Mouse (Mus musculus): ENCODE results near the gene Selenoh. TPM values are rescaled to one million over a fixed set of nuclear protein-coding genes. Genes with fewer than 3 reads are reported as not detected.
"Not testable (repeated sequence)": the region's sequence is repeated elsewhere in the genome, so short reads cannot be mapped to it uniquely, and the experiment has no call there.

Selenoh gene
- polyA plus RNA-seq, 1 experiment from 2014 or later, result 227 TPM

DNA sequence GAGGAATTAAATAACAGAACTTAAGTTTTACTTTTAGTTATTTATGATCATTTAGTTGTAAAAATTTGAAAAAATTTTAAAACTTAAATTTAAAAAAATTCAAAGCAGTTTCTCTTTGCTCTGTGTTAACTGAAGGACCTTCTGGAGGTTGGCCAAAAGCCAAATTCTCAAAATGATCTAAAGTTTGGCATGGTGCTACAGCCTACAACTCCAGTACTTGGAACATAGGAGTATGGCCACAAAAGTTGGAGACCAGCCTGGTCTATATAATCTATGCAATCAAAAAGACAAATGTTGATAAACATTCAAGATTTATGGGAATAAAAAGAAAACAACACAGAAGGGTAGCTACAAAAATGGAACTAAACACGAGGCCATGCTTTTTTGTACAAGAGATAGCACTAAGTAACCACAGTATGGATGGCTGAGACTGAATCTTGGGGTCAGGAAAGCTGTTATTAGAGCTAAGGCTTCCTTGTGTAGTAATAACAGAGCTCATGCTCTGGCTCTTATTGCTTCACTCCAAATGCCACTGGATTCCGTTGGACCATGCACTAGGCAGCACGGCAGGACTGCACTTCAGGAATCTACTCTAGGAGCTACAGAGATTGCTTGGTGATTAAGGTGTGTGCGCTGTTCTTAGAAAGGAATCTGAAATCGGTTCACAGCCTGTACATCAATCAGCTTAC lies 24.6 kb upstream of the Selenoh start:
- Histone ChIP-seq H3K4me3 (no peak overlapping the region), H3K4me1 (no peaks in the 10 kb centered on the region), H3K27ac (no peak overlapping the region), H3K9me3 (no peaks in the 10 kb centered on the region), H3K4me2 (no peak overlapping the region), H3K27me3 (no peaks in the 10 kb centered on the region), H3K9ac (no peak overlapping the region), H3K36me3 (peaks cover 63% of the 10 kb centered on the region)
- 87% methylated on average over 5 of the region's 5 CpGs for WGBS
- no peak for ATAC-seq (ENCODE audit: insufficient number of reproducible peaks, low FRiP score, low TSS enrichment, low read depth)

DNA sequence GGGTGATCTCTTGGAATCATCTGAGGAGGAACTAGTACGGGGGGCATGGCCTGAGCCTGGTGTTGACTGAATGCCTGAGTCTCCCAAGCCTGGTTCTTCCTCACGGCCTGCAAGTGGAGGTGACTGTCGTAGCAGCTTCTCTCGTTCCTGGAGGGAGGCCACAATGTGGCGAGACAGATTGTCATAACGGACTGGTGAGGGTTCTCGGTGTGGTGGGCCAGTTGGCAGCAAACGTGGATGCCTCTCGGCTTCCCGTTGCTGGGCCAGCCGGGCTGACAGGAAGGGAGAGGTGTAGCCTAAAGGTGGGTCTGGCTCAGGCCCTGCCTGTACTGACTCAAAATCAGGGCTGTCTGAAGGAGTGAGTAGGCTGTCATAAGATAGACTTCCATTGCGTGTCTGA lies 19.5 kb upstream of the Selenoh start:
- no peak overlapping the region for H3K4me2 ChIP-seq
- H3K9ac ChIP-seq, result no peak overlapping the region
- ATAC-seq (ENCODE audit: insufficient number of reproducible peaks, low FRiP score, low TSS enrichment, low read depth), result no peak
- 91% methylated on average over 12 of the region's 12 CpGs for WGBS
- H3K27me3 ChIP-seq, result no peaks in the 10 kb centered on the region
- peaks cover 87% of the 10 kb centered on the region for H3K36me3 ChIP-seq
- no peaks in the 10 kb centered on the region for H3K9me3 ChIP-seq
- no peak overlapping the region for H3K4me3 ChIP-seq
- H3K27ac ChIP-seq, result no peak overlapping the region; the same call in 1 of the 2 replicates
- H3K4me1 ChIP-seq, result no peaks in the 10 kb centered on the region

DNA sequence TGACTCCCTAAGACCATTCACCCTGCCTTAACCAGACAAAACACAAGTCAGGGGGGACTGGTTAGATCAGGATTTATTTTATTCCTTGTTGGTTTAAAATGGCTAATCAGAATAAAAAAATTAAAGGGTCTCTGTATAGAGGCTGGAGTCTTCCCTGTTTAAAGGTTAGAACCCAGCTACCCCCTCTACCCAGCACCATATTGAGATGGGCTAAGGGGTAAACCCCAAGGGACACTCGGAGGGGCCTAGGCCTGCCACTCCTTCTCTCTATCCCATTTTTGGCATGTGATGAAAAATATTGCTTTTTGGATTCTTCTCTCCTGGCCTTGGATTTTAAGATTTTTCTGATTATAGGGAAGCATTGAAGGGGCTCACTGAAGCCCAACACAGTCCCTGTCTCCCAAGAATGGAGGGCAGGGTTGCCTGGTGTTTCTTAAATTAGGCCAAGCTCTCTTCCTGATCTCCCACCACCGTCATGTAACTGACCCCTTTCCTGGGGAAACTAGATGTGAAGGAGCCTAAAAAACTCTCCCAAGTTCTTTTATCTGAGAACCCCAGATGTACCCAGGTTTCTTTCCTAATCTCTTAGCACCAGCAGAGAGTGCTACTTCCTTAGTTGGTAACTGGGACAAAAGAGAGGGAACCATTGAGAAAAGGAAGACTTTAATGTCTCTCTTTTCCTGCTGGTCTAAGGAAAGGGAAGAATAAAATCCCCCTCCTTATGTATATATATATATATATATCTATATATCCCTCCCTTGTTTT lies 17.7 kb upstream of the Selenoh start:
- 76% methylated on average over 2 of the region's 2 CpGs for WGBS
- Histone ChIP-seq H3K27ac (no peak overlapping the region), H3K27me3 (no peaks in the 10 kb centered on the region)

GRCm38 (mm10) chr2:84682605-84683183 lies 12.1 kb upstream of the Selenoh start:
- H3K9me3 ChIP-seq, result no peaks in the 10 kb centered on the region
- 81% methylated on average over 6 of the region's 6 CpGs for WGBS
- H3K36me3 ChIP-seq, result peaks cover 34% of the 10 kb centered on the region
- H3K27ac ChIP-seq, result no peak overlapping the region
- no peak for ATAC-seq (ENCODE audit: insufficient number of reproducible peaks, low FRiP score, low TSS enrichment, low read depth)
- H3K4me2 ChIP-seq, result no peak overlapping the region
- no peak overlapping the region for H3K9ac ChIP-seq
- no peak overlapping the region for H3K4me3 ChIP-seq
- peaks cover 8% of the 10 kb centered on the region for H3K4me1 ChIP-seq
- H3K27me3 ChIP-seq, result no peaks in the 10 kb centered on the region

More for the DNA sequence above, 17.7 kb upstream of the Selenoh start:
- no peak overlapping the region for H3K4me2 ChIP-seq
- no peak for ATAC-seq (ENCODE audit: insufficient number of reproducible peaks, low FRiP score, low TSS enrichment, low read depth)
- no peaks in the 10 kb centered on the region for H3K4me1 ChIP-seq
- no peak overlapping the region for H3K4me3 ChIP-seq
- no peak overlapping the region for H3K9ac ChIP-seq
- H3K36me3 ChIP-seq, result peaks cover 84% of the 10 kb centered on the region
- no peaks in the 10 kb centered on the region for H3K9me3 ChIP-seq

DNA sequence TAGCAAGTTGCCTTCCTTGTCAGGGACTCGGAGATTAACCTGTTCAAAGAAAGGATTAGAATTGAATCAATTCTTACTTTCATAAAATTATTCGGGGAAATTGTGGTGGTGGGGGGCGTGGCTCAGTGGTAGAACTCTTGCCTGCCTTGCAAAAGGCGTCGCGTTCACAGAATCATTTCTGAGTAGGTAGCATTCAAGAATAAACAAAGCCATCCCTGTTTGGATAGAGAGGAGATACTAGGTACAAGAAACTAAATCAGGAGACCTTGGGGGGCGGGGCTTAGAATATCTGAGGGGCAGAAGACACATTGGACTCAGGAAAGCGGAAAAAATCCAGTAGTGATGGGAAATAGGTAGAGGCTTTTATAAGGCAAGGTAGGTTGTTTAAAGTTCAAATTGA lies 8.4 kb upstream of the Selenoh start, which contains the start of gene Tmx2:
Gene Tmx2 (minus strand): TSS at position 125 of the 400 bp plus-strand sequence.
- H3K36me3 ChIP-seq, result peaks cover 22% of the 10 kb centered on the region
- no peak for ATAC-seq (ENCODE audit: insufficient number of reproducible peaks, low FRiP score, low TSS enrichment, low read depth)

DNA sequence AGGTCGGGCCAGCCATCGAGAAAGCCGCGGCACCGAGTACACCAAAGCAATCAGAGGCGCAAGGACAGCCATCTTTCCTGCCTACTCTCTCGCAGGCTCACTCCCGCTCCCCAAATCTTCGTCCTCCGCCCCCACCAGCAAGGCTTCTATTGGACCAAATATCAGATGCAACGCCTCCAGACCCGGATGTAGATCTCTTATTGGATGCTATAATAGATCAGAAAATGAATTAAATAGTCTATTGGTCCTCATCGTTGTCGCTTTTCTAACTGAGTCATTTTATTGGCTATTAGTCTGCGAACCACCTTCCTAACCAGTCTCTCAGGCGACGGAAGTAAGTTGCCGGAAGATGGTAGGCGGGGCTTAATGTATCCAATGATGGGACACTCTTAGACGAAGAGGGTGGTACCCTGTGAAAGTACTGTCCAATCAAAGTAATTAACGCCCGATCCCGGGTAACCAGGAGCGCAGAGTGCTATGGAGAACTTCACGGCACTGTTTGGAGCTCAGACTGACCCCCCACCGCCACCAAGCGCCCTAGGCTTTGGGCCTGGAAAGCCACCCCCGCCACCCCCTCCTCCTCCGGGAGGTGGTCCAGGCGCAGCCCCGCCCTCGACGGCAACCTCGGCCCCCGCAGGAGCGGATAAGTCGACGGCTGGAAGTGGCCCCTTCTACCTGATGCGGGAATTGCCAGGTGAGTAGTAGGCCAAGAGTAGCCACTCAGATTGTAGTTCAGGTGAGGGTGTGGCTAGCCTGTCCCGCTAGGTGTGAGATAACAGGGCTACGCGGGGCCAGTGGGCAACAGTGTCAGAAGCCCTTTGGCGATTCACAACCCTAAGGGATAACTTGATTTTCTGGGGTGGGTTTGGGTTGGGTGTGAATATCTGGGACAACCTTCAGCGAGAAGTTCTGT lies 7.7 kb upstream of the Selenoh start, which contains the start of the genes Gm28635 and Med19:
Gene Gm28635 (minus strand): TSS at position 74 of the 913 bp plus-strand sequence.
Gene Med19 (plus strand): TSS at position 435 of the 913 bp plus-strand sequence.
- Histone ChIP-seq H3K27me3 (no peaks in the 10 kb centered on the region), H3K4me3 (peak within 1 kb of the TSS; percentile 69), H3K27ac (peak within 1 kb of the TSS; percentile 44; the same call in 1 of the 2 replicates), H3K36me3 (peaks cover 27% of the 10 kb centered on the region), H3K9ac (peak within 1 kb of the TSS; percentile 67), H3K4me2 (peak within 1 kb of the TSS; percentile 74), H3K9me3 (no peaks in the 10 kb centered on the region), H3K4me1 (peaks cover 16% of the 10 kb centered on the region)
- WGBS, result under 1% methylated on average over 44 of the region's 44 CpGs
- peak; percentile 100 for ATAC-seq (ENCODE audit: insufficient number of reproducible peaks, low FRiP score, low TSS enrichment, low read depth)

More for the DNA sequence above, 8.4 kb upstream of the Selenoh start, which contains the start of gene Tmx2:
- Histone ChIP-seq H3K4me1 (peaks cover 16% of the 10 kb centered on the region), H3K4me2 (peak within 1 kb of the TSS; percentile 74), H3K27me3 (no peaks in the 10 kb centered on the region), H3K27ac (peak within 1 kb of the TSS; percentile 44; the same call in 1 of the 2 replicates), H3K4me3 (peak within 1 kb of the TSS; percentile 69), H3K9ac (peak within 1 kb of the TSS; percentile 67), H3K9me3 (no peaks in the 10 kb centered on the region)
- 16% methylated on average over 8 of the region's 8 CpGs for WGBS

DNA sequence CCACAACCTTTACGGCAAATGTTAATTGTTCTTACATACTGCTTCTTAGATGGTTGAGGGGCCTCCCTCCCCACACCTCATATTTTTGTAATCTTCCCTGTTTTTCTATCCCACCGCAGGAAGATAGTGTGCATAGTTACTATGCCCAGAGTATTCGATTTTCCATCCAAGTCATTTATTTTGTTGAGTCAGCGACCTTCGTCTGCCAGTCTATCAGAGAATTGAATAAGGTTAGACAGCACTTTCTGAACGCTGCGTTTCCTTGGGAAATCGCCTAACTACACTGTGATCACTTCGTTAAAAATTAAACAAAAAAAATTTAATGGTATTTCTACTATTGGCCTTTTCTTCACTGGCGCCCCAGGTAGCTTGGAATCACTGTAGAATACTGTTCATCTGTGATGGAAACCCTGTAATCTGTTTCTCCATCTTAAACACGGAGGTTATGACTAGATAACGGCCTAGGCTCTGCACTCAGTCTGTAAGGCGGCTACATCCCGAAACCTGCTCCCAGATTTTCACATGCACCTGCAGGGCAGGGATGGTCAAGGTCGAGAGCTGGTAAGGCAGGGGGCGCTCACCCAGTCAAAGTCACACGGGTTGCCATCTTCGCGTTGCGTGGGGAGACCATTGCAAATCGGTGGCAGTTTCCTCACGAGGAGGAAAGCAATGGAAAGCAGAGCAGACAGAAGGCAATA lies 6.8 kb upstream of the Selenoh start:
- peaks cover 36% of the 10 kb centered on the region for H3K36me3 ChIP-seq
- WGBS, result 10% methylated on average over 22 of the region's 22 CpGs
- H3K27ac ChIP-seq, result peak overlapping the region; percentile 43; the same call in 1 of the 2 replicates
- no peak for ATAC-seq (ENCODE audit: insufficient number of reproducible peaks, low FRiP score, low TSS enrichment, low read depth)
- H3K27me3 ChIP-seq, result no peaks in the 10 kb centered on the region
- H3K9me3 ChIP-seq, result no peaks in the 10 kb centered on the region
- H3K9ac ChIP-seq, result peak overlapping the region; percentile 28; the same call in 1 of the 2 replicates
- peak overlapping the region; percentile 74 for H3K4me2 ChIP-seq
- H3K4me1 ChIP-seq, result peaks cover 16% of the 10 kb centered on the region
- peak overlapping the region; percentile 69 for H3K4me3 ChIP-seq

GRCm38 (mm10) chr2:84671535-84671934 lies 965 bp upstream of the Selenoh start:
- not testable (repeated sequence) for H3K4me2 ChIP-seq; H3K9me3 ChIP-seq; ATAC-seq (ENCODE audit: insufficient number of reproducible peaks, low FRiP score, low TSS enrichment, low read depth); H3K9ac ChIP-seq; H3K27ac ChIP-seq; H3K4me3 ChIP-seq; H3K27me3 ChIP-seq
- peaks cover 14% of the 10 kb centered on the region; the same call in 1 of the 2 replicates for H3K4me1 ChIP-seq
- H3K36me3 ChIP-seq, result peaks cover 45% of the 10 kb centered on the region
- 61% methylated on average over 4 of the region's 5 CpGs for WGBS

DNA sequence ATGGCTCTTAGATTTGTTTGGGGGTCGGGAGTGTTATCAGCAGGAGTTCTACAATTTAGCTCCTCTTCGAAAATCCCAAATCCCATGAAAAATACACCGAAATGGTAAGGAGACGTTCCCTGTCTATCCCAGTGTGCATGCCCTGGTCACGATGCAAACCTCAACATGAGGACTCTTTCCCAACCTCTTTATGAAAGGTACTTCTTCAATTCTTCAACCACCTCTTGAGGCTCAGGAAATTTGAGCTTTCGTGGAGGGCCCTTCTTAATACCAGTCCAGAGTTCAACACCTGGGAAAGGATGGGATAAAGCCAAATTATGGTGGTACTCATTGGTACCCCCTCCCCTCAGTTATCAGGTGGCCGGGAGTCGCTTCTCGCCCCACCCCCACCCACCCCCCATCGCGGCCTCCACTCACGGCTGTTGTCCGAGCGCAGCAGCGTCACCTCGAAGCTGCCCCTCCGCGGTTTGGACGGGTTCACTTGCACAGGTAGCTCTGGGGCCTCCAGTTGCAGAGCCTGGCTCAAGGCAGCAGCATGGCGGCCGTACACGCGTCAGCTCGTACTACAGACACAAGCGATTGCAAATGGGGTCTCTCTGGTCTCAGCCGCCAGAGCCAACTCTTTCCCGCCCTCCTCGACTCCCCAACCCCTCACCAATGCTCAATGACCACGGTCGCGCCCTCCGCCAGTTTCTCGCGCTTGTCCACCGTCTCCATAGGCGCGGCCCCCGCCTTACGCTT lies 572 bp downstream of the Selenoh start:
- Histone ChIP-seq H3K4me1 (peaks cover 14% of the 10 kb centered on the region; the same call in 1 of the 2 replicates), H3K27ac (peak overlapping the region; percentile 91), H3K4me3 (peak overlapping the region; percentile 80), H3K9ac (peak overlapping the region; percentile 83), H3K36me3 (peaks cover 33% of the 10 kb centered on the region), H3K27me3 (no peaks in the 10 kb centered on the region), H3K4me2 (peak overlapping the region; percentile 63), H3K9me3 (no peaks in the 10 kb centered on the region)
- peak; percentile 72 for ATAC-seq (ENCODE audit: insufficient number of reproducible peaks, low FRiP score, low TSS enrichment, low read depth)
- 3% methylated on average over 39 of the region's 39 CpGs for WGBS

- Histone ChIP-seq H3K36me3 (peaks cover 8% of the 10 kb centered on the region; the same call in 1 of the 2 replicates), H3K4me3 (no peak overlapping the region), H3K4me1 (peaks cover 14% of the 10 kb centered on the region; the same call in 1 of the 2 replicates), H3K4me2 (no peak overlapping the region), H3K9ac (no peak overlapping the region), H3K27me3 (no peaks in the 10 kb centered on the region), H3K27ac (no peak overlapping the region), H3K9me3 (no peaks in the 10 kb centered on the region)
- WGBS, result 65% methylated on average over 12 of the region's 12 CpGs
- ATAC-seq (ENCODE audit: insufficient number of reproducible peaks, low FRiP score, low TSS enrichment, low read depth), result no peak
Observed at GRCm38 (mm10) chr2:84666081-84666480, 4.5 kb downstream of the Selenoh start.
